Mouse (Mus musculus) thymus, adult 2 months (tissue): ENCODE measurements around the gene Efcab12.

Experiments used
- CTCF ChIP-seq: fragments of 200-500 bp; IDR thresholded peaks from 2 replicates; pipeline ENCODE4 v1.5.1; 2012; ENCODE audit warnings: mild to moderate bottlenecking, control low read depth, low read length, moderate library complexity, borderline replicate concordance; ENCODE audit not compliant: control insufficient read depth, poor library complexity, insufficient read depth; ENCODE audit errors: extremely low read depth
- POLR2A ChIP-seq: fragments of 200-500 bp; IDR thresholded peaks from 2 replicates; pipeline ENCODE4 v1.6.1; 2012; ENCODE audit warnings: mild to moderate bottlenecking, low read length, control low read depth, moderate library complexity; ENCODE audit not compliant: control insufficient read depth, poor library complexity, insufficient read depth; ENCODE audit errors: extremely low read depth

DNA sequence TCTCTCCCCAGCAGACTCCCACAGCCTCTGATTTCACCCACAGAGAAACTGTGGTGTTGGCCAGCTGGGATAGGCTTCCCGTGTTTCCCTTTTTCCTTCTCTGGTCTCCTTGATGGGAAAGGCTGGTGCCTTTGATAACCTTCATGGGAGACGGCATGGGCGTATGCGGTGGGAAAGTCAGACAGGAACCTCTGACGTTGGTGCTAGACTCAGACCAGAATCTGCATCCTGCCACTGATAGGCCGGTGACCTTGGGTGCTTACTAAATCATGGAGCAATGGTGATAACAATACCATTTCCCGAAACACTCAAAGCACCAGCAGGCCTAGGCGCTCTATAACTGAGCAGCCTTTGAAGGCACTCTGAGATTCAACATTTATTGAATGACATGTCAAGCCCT is 42.5 kb upstream of the Efcab12 start:
- TF ChIP-seq CTCF (no peak), POLR2A (no peak)
